Mouse (Mus musculus): ENCODE measurements around the gene Cnnm2.

DNA sequence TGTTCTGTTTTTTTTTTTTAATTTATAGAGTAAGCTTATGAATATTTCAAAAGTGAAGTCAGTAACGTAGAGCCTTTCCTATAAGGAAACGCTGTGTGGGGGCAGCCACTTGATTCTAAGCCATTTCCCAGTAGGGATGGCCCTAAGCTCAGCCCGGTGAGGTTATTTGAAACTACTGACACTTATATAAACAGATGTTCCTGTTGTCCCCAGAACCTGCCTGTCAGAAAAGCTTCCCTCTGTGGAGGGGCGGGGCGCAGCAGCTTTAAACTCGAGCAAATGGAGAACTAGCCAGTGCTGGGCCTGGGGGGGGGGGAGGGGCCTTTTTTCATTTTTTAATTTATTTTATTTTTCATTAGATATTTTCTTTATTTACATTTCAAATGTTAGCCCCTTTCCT lies 102.7 kb downstream of the Cnnm2 start:
- TF ChIP-seq FLI1 (IDR thresholded peaks at IDR 0.05; ENCODE audit: low read length): no peak
- no peak for TF ChIP-seq GATA1 (IDR thresholded peaks at IDR 0.05; ENCODE audit: borderline replicate concordance, low read length)
